Mouse (Mus musculus) liver, adult 2 months (tissue): Measurements from ENCODE around the gene Hid1.

Experiments
- CTCF ChIP-seq: fragments of 200-500 bp; IDR thresholded peaks from 2 replicates; pipeline ENCODE4 v1.5.1; 2011; ENCODE audit warnings: low read depth, low read length, control low read depth
- POLR2A ChIP-seq: fragments of 200-500 bp; IDR thresholded peaks from 2 replicates; pipeline ENCODE4 v1.6.1; 2011; ENCODE audit warnings: low read length, control low read depth; ENCODE audit not compliant: insufficient read depth; ENCODE audit errors: extremely low read depth

- TF ChIP-seq CTCF (no peak), POLR2A (no peak)
Measured at GRCm38 (mm10) chr11:115303167-115303566, 64.4 kb downstream of the Hid1 start.
